Mouse (Mus musculus): ENCODE results near the gene Limch1. TPM values are rescaled to one million over a fixed set of nuclear protein-coding genes. Genes with fewer than 3 reads are reported as not detected.

The Limch1 gene
- total RNA-seq, 2 experiments from 2014 or later: not detected

GRCm38 (mm10) chr5:66996886-66997599, 251.4 kb downstream of the Limch1 start:
- ATAC-seq (replicated peaks; ENCODE audit: low FRiP score, low TSS enrichment, poor library complexity, severe bottlenecking): no peak

- ATAC-seq (replicated peaks; ENCODE audit: low FRiP score, low TSS enrichment, poor library complexity, severe bottlenecking): no peak
These were observed 251.9 kb downstream of the Limch1 start for GRCm38 (mm10) chr5:66997600-66997930.

- no peak for ATAC-seq (replicated peaks; ENCODE audit: low FRiP score, low TSS enrichment, poor library complexity, severe bottlenecking)
These were observed 252.7 kb downstream of the Limch1 start for GRCm38 (mm10) chr5:66998341-66998740.

- no peak for ATAC-seq (replicated peaks; ENCODE audit: low FRiP score, low TSS enrichment, poor library complexity, severe bottlenecking)
These were observed 256.7 kb downstream of the Limch1 start for GRCm38 (mm10) chr5:67002346-67002745.

GRCm38 (mm10) chr5:67004619-67005018, 259.0 kb downstream of the Limch1 start:
- ATAC-seq (replicated peaks; ENCODE audit: low FRiP score, low TSS enrichment, poor library complexity, severe bottlenecking): no peak

- ATAC-seq (replicated peaks; ENCODE audit: low FRiP score, low TSS enrichment, poor library complexity, severe bottlenecking): no peak
These were observed 265.6 kb downstream of the Limch1 start for GRCm38 (mm10) chr5:67011043-67011870.

GRCm38 (mm10) chr5:67011985-67012384, 266.4 kb downstream of the Limch1 start:
- no peak for ATAC-seq (replicated peaks; ENCODE audit: low FRiP score, low TSS enrichment, poor library complexity, severe bottlenecking)

GRCm38 (mm10) chr5:67013926-67014325, 268.3 kb downstream of the Limch1 start:
- no peak for ATAC-seq (replicated peaks; ENCODE audit: low FRiP score, low TSS enrichment, poor library complexity, severe bottlenecking)

GRCm38 (mm10) chr5:67016450-67016849, 270.8 kb downstream of the Limch1 start:
- peak; percentile 74; the same call in 1 of the 2 replicates for ATAC-seq (replicated peaks; ENCODE audit: low FRiP score, low TSS enrichment, poor library complexity, severe bottlenecking)

- ATAC-seq (replicated peaks; ENCODE audit: low FRiP score, low TSS enrichment, poor library complexity, severe bottlenecking): no peak
These were observed 278.9 kb downstream of the Limch1 start for GRCm38 (mm10) chr5:67024459-67025050.

- no peak for ATAC-seq (replicated peaks; ENCODE audit: low FRiP score, low TSS enrichment, poor library complexity, severe bottlenecking)
These were observed 279.5 kb downstream of the Limch1 start for GRCm38 (mm10) chr5:67025095-67025494.

GRCm38 (mm10) chr5:67025581-67025980, 280.0 kb downstream of the Limch1 start:
- no peak for ATAC-seq (replicated peaks; ENCODE audit: low FRiP score, low TSS enrichment, poor library complexity, severe bottlenecking)

- no peak for ATAC-seq (replicated peaks; ENCODE audit: low FRiP score, low TSS enrichment, poor library complexity, severe bottlenecking)
These were observed 283.2 kb downstream of the Limch1 start for GRCm38 (mm10) chr5:67028786-67029185.

- no peak for ATAC-seq (replicated peaks; ENCODE audit: low FRiP score, low TSS enrichment, poor library complexity, severe bottlenecking)
These were observed 284.3 kb downstream of the Limch1 start for GRCm38 (mm10) chr5:67029946-67030345.

GRCm38 (mm10) chr5:67032601-67033000, 287.0 kb downstream of the Limch1 start:
- ATAC-seq (replicated peaks; ENCODE audit: low FRiP score, low TSS enrichment, poor library complexity, severe bottlenecking): no peak

- ATAC-seq (replicated peaks; ENCODE audit: low FRiP score, low TSS enrichment, poor library complexity, severe bottlenecking): no peak
These were observed 298.3 kb downstream of the Limch1 start for GRCm38 (mm10) chr5:67043932-67044331.

- peak; percentile 70; the same call in 1 of the 2 replicates for ATAC-seq (replicated peaks; ENCODE audit: low FRiP score, low TSS enrichment, poor library complexity, severe bottlenecking)
These were observed 302.4 kb downstream of the Limch1 start for GRCm38 (mm10) chr5:67048003-67048402.

- ATAC-seq (replicated peaks; ENCODE audit: low FRiP score, low TSS enrichment, poor library complexity, severe bottlenecking): no peak
These were observed 312.2 kb downstream of the Limch1 start for GRCm38 (mm10) chr5:67057803-67058202.

GRCm38 (mm10) chr5:67060519-67060918, 314.9 kb downstream of the Limch1 start:
- ATAC-seq (replicated peaks; ENCODE audit: low FRiP score, low TSS enrichment, poor library complexity, severe bottlenecking): no peak

GRCm38 (mm10) chr5:67063596-67063995, 318.0 kb downstream of the Limch1 start:
- no peak for ATAC-seq (replicated peaks; ENCODE audit: low FRiP score, low TSS enrichment, poor library complexity, severe bottlenecking)

Data from megakaryocyte-erythroid progenitor cell, adult 5-6 weeks (primary cell).